Mouse (Mus musculus) large intestine, adult 2 months (tissue): ENCODE measurements around the gene Col13a1. TPM values are rescaled to one million over a fixed set of nuclear protein-coding genes. Genes with fewer than 3 reads are reported as not detected.

ENCODE experiments used
- DNase-seq: peaks from one replicate; pipeline ENCODE4 v3.0.0-alpha.2; 2012; ENCODE audit warnings: low read depth, low spot score
- WGBS: fragments of 180-500 bp; shearing (Covaris S2); methylation state at CpG from one replicate; pipeline ENCODE4 v1.1.7; 2018; 5-methylcytosine and 5-hydroxymethylcytosine counted together
- polyA plus RNA-seq: library from polyadenylated mRNA; depleted of rRNA; stranded (reverse); fragments of >200 nt; gene quantifications from 2 replicates; pipeline ENCODE4 v1.2.3, GENCODE M21; 2012; rRNA removed

Gene Col13a1
- polyA plus RNA-seq: 1.1 and 1.3 TPM in 2 replicates

DNA sequence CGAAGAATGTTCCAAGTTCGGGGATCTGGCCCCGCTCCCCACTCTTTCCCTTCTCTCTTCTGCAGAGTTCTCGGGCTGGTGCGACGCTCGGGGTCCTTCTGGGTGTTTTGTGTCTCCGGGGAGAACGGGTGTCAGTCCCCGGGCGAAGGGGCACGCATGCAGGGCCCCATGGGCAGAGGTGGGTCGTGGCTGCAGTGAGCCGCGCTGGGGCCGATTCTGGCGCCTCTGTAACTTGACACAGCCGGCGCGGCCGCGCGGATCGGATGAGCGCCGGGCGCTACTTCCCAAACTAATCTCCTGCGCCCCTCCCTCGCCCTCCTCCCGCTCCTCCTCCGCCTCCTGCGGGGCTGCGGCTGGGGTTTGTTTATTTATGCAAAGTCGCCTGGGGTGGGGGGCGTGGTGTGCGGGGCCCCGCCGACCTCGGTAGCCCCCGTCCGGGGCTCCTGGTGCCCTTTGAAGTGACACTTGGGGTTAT is at the start of gene Col13a1:
Gene Col13a1 (minus strand): TSS at position 243 of the 475 bp plus-strand sequence.
- WGBS: 1% methylated on average over 41 of the region's 41 CpGs
- DNase-seq: no peak

DNA sequence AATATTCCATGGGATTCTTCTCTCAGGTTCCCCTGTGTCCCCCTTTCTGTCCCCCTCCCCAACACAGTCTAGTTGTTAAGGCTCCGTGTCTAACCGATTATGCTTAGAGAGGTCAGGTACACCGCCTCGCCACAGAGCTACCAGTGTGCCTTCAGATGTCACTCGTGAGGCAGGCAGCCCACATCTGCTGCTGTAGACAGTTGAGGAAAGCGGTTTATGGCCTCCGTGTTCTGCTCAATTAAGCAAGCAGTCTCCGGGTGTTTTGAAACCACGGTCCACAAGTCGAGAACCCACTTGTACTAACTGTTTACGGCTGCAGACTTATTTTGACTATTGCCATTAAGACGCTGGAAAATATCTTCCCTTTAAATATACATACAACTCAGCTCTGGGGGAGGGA is 48.8 kb upstream of the Col13a1 start:
- no peak for DNase-seq
- WGBS: 38% methylated on average over 12 of the region's 12 CpGs

DNA sequence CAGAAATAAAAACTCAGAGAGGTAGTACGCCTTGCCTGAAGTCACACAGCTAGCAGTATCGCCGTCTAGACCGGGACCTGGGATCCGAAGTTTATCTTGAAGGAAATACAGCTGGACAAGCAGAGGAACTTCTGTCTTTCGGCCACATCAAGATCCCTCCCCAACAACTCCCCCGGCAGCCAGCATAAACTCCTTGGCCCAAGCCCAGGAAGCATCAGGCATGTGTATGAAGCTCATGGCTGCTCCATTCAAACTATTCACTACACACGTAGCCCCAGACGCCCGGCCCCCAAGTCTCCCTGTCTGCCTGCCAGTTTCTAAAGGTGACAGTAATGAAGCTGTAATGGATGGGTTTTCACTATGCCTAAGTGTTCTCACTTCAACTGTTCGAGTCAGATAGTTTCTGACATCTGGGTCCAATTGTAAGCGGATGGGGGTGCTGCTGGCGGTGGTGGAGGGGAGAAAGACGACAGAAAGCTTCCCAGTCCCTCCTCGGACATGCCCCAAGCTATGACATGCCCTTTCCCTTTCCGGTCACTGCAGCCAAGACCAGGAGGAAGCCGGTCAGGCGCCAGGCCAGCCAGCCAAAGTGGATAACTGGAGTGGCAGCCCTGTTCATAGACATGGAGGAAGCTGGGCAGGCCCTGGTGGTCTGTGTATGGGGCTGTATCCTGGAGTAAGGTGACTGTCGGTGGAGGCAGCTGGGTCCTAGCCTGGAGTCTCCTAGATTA is 45.1 kb upstream of the Col13a1 start:
- 57% methylated on average over 19 of the region's 19 CpGs for WGBS

DNA sequence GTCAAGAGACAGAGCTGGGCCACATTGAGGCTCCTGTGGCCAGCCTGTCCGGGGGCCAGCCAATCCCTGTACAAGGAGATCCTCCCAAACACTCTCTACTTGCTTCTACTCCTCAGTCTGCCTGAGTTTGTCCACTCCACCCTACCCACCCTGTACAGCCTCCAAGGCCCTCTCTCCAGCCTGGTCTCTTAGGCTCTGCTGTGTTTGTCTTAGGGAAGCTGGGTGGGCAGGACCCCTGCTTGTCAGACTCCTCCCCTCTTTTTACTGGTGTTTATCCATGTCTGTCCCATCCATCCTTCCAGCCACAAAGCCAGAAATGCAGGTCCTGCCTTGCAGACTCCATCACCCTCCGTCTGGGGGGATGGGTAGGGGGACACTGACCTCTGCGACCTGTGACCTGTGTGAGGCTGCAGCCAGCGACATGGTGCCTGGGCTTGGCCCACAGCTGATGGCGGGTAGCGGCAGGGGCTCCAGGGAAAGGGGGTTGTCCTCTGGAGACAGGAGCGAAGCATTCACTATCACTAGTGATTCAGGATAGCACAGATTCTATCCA is 41.2 kb upstream of the Col13a1 start:
- 34% methylated on average over 7 of the region's 7 CpGs for WGBS
- DNase-seq: no peak

More for the DNA sequence above, 45.1 kb upstream of the Col13a1 start:
- no peak for DNase-seq

DNA sequence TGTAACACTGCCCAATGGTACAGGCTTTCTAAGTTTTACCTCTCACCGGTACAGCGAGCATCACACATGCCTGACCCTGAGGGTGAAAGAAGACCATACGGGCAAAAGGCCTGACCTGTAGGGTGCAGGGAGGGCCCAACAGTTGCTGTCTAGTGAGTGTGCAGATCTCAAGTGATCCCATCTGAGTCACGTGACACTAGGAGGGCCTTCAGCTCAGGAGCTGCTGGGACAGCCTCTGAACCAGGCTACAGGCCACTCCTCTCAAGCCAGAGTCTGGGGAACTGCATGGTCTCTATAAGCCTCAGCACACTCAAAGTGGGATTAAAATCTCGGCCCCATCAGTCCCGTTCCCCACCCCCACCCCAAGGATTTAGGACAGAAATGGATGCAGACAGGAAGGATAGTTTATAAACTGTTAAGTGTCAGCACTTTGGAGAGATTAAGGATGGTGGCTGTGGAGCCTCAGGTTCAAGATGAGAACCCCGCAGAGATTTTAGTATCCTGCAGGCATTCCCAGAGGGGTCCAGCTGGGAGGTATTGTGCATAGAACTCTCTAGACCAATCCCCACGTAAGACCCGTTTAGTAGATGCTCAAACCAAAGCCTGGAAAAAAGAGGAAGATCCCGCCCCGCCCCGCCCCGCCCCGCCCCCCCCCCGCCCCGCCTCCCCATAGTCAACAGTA is 40.6 kb upstream of the Col13a1 start:
- no peak for DNase-seq
- WGBS: 22% methylated on average over 16 of the region's 16 CpGs

DNA sequence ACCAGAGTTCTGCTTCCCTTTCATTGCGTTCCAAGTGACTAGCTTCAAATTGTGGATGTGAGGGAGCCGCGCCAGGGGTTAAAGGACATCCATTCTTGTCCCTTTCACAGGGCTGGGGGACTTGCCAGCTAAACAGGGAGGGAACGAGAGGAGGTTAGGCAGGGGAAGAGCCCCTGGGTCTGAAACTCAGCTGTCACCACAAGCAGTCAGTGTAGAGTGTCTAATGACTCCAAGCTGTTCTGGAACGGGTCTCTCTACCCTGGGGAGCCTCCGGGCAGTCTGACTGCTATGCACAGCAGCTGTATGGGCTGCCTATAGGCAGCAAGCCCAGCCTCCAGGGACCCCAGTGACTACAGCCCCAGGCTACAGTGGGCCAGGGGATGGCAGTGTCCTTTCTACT is 38.0 kb upstream of the Col13a1 start:
- DNase-seq: no peak
- WGBS: 66% methylated on average over 6 of the region's 6 CpGs

DNA sequence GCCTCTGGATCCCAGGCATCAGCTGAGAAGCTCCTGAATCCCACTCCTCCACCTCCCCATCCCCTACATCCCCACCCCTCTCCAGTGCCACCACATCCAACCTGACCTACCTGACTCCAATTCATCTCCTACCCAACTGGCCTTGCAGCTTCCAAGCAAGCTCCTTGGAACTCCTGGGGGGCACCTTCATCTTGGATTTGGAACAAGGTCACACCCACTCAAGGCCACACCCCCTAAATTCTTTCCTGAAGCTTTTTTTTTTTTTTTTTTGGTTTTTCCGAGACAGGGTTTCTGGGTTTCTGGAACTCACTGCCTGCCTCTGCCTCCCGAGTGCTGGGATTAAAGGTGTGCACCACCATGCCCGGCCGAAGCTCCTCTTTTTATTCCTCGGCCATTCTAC is 34.3 kb upstream of the Col13a1 start:
- DNase-seq: no peak
- 88% methylated on average over 5 of the region's 5 CpGs for WGBS

DNA sequence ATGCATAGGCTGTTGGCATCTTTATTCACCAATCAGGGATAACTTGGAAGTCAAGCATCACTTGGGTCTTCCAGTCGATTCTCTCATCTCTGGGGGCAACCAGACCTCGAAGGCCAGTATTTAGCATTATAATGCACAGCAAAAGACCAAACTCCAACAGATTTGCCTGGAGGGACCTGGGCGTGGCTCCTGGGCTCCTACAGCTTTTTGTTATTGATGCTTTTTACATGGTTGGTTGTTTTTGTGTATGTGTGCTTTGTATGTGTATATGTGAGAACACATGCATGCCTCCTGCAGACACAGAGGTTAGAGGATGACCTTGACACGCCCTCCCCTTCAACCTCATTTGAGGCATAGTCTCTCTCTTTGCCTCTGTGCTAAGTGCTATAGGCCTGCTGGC is 33.5 kb upstream of the Col13a1 start:
- 75% methylated on average over 4 of the region's 4 CpGs for WGBS
- no peak for DNase-seq

DNA sequence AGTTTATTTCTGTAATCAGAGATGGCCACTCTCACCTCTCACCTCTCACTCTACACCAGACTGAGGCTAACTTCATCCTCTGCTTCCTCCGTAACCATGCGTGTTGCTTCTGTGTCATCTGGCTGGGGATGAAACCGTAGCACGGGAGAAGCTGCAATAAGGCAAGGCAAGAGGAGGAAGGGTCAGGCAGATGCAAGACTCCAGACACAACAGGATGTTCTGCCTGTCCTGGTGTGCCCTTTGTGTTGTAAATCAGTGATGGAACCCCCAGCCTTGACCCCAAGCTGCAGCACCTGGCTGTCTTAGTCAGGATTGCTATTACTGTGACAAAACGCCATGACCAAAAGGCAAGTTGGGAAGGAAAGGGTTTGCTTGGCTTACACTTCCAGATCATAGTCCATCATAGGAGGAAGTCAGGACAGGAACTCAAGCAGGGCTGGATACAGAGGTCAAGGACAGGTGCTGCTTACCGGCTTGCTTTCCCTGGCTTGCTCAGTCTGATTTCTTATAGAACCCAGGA is 31.1 kb upstream of the Col13a1 start:
- no peak for DNase-seq
- WGBS: 60% methylated on average over 6 of the region's 6 CpGs

DNA sequence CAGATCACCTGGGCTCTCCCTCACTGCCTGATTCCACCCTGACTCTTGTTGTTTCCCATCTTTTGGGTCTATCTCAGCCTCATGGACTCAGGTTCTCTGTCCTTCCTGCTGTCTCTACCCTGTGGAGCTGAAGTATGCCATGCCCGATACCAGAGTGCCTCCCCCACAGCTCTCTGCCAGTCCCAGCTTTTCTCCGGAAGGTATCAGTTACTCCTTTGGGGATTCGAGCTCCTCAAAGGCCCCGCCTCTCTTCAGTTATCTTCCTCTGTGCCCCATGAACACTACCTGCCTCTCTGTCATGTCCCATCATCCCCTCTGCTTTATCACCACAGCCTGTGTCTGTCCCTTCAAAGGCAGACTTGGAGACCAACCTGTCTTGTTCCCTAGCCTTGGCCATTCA is 29.1 kb upstream of the Col13a1 start:
- 71% methylated on average over 4 of the region's 4 CpGs for WGBS
- no peak for DNase-seq

DNA sequence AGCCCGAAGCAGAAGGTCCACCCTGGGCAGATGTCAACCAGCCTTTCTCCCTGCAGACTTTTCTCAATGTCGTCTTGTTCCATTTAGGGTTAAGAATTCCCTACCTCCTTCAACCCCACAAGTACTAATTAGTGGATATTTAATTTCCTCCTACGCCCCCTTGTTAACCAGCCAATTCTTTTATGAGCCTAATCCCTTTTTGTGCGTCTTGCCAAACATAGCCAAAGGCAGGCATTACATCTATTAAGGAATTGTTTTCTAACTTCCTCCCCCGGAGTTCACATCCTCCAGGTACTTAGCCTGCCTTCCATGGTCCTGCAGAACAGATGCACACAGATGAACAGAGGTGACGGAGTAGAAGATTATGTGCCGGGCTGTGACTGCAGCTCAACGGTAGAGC is 27.5 kb upstream of the Col13a1 start:
- DNase-seq: no peak
- 63% methylated on average over 8 of the region's 8 CpGs for WGBS

DNA sequence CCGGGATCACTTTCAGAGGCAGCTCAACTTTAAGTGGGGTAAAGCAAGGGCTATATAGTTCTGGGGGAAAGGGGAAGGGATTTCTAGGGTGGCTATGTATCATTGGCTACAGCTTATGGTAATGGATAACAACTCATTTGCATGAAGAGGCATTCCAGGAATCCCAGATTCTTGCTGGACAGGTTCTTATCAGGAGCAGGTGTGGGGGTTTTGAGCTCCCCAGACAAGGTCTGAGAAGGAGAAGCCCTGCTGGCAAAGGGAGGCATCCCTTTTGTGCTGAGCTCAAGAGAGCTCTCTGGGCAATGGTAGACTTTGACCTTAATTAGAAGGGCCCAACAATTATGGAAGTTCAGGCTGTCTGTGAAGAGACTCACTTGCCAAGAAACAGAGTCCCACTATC is 21.3 kb upstream of the Col13a1 start:
- no peak for DNase-seq
- 59% methylated on average over 1 of the region's 1 CpGs for WGBS

DNA sequence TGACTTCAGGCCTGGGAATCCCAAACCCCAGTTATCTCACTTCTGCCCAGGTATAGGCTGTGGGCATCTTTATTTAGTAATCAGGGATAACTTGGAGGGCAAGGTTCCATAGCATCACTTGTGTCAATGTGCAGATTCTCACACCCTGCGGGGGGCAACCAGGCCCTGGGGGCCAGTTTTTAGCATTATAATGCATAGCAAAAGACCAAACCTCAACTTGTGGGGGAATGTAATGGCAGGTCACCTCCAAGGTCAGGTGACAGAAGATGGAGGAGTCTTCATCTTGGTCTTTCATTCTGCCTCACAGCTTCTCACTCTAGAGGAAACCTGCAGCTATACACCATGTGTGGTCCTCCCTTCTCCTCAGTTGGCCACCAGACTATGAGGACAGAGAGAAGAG is 20.9 kb upstream of the Col13a1 start:
- DNase-seq: no peak
- 88% methylated on average over 1 of the region's 1 CpGs for WGBS

DNA sequence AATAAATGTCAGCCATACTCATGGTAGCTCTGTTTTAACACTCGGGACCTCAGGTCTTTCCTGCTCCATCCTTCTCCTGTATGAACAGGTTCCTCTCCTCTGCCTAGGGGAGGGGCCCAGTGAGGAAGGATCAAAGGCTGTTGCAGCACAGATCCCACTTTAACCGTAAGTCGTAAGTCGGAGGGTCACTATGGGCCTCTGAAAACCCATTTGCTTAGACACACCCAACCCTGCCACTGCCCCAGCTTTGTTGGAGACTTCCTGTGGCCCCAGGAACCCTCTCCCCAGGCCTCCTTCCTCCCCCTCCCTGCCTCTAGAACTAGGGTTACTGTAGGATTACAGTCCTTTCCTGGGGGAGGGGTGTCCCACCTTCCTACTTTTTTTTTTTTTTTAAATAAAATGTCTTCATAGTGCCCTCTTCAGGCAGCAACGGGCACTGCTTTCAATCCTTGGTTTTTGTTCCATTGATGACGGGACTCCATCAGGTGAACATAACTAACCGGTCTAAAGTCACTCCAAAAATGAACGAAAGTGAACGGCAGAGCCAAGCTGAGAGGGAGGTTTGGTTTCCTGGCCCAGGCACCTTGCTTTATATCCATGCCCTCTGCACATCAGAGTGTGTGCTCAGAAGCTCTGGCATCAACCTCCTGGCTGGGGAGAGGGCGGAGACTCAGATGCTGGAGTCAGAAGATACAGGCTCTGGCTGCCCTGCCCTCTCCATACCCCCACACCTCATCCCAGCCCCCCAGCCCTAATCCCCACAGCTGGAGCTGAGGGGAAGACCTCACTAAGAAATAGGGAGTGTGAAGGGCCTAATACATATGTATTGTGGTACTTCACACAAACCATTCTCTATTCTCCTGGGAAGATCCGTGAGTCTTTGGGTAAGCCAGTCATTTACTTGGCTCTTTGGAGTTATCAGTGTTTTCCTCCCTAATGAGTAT is 12.8 kb upstream of the Col13a1 start:
- DNase-seq: no peak
- 24% methylated on average over 11 of the region's 11 CpGs for WGBS

DNA sequence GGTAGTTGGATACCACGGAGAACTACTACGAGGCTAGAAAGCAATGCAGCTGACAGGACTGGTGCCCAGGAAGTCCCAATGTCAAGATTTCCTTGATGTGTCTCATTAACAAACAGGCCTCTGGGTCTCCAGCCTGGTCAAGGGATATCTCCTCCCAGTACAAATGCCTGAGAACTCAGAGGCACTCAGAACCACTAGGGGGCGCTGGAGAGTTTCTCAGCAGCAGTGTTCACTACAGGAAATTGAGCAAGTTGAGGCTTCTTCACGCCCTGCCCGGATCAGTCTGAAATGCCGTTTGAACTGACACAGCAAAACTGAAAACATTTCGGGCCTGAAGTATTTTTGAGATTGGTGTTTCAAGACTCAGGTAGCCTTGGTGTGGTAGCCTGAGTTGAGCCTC is 1.5 kb upstream of the Col13a1 start:
- 5% methylated on average over 7 of the region's 7 CpGs for WGBS
- DNase-seq: peak; percentile 28

DNA sequence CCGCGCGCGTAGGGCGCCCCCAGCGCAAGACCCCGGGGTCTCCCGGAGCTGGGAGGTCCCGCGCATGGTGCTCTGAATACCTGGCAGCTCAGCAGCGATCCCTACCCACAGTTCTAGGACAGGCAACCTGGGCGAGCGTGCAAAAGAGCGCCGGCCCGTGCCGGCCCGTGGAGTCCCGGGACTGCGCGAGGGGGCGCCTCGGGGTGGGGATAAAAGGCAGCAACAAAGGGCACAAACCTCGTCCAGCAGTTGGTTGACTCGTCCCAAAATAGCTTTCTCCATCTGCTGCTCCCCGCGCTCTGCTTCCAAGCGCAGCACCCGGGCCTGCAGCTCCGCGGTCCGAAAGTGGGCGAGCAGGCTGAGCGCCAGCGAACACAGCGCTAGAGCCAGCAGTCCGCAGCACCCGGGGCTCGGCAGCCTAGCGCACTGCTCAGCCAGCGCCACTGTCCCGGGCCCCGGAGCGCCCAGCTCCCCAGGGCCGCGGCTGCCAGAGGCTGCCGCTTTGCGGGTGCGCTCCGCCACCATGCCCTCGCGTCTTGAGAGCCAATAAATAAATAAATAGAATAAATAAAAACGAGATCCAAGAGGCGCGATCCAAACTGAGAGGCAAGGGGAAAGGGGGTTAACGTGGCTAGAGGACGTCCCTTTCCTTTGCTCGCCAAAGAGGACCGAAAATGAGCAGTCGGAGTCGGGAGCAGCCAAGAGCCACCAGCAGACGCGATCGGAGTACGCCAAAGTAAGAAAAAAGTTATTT is 619 bp downstream of the Col13a1 start:
- no peak for DNase-seq
- WGBS: 2% methylated on average over 65 of the region's 65 CpGs

DNA sequence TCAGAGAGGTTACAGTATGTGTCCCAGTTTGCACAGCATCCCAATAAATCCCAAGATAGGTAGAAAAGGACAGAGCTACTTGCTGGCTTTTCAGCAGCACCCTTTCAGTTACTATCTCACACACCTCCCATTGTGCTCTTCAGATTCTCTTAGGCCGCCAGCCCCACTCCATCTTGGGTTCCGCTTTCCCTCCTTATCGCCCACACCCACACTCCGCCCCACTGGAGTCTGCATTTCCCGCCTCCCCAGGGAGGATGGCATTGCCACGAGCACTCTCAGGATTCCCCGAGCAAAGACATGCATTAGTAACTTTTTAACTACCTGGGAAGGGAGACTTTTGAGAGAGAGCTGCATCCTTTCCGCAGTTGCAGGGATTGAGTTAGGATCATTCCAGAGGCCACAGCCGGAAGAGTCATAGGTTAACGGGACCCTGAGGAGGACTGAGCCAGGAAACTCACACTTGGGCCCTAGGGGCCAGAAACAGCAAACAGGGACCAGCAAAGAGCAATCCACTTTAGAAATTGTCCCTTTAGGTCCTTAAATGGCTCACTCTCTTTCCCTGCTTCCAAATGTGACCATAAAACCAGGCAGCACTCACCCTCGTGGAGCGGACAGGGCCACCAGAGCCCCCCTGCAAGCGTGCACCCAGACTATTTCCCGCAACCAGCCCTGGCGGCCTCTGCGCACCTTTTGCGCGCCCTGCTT is 1.4 kb downstream of the Col13a1 start:
- 8% methylated on average over 18 of the region's 18 CpGs for WGBS
- DNase-seq: no peak

DNA sequence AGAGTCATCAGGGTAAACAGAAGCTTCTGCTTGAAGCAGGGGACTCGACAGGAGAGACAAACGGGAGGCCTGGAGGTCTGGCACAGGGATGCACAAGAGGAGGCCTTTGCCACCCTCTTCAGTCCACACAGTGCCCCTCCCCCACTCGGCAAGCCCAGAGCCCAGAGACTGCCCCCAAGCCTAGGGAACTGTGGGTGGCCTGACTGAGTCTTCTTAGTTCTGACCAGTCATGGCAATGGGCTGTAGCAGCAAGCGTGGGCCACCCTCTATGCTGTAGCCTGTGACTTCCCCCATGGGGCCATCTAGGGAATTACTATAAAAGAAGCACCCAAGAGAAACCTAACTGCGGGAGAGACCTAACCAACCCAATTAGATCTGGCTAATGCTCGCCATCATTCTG is 1.9 kb downstream of the Col13a1 start:
- 15% methylated on average over 6 of the region's 6 CpGs for WGBS
- no peak for DNase-seq
